Mouse (Mus musculus) liver, embryonic 16.5 days (tissue): ENCODE results near the gene Spata17. TPM values are rescaled to one million over a fixed set of nuclear protein-coding genes. Genes with fewer than 3 reads are reported as not detected.

Experiments used
- ATAC-seq: fragments of 200-750 bp; cut with Nextera tagmentation; 2 replicates; pipeline ENCODE4 v1.8.0; 2017; ENCODE audit warnings: low read depth, mild to moderate bottlenecking, moderate number of reproducible peaks, moderate library complexity
- H3K27ac ChIP-seq: fragments of 300-500 bp; sonication (generic); 2 replicates; pipeline ENCODE4 v1.5.1; 2014; ENCODE audit warnings: mild to moderate bottlenecking, low read length
- H3K27me3 ChIP-seq: fragments of 300-500 bp; sonication (generic); 2 replicates; pipeline ENCODE4 v1.6.1; 2014; ENCODE audit warnings: low read depth, low read length, mixed read lengths; ENCODE audit not compliant: control insufficient read depth, insufficient read depth
- H3K36me3 ChIP-seq: fragments of 300-500 bp; sonication (generic); 2 replicates; pipeline ENCODE4 v1.6.1; 2014; ENCODE audit warnings: mild to moderate bottlenecking; ENCODE audit not compliant: control insufficient read depth, insufficient read depth
- H3K4me1 ChIP-seq: fragments of 300-500 bp; sonication (generic); 2 replicates; pipeline ENCODE4 v1.6.1; 2014; ENCODE audit warnings: low read depth, low read length, mixed read lengths; ENCODE audit not compliant: control insufficient read depth
- H3K4me2 ChIP-seq: fragments of 300-500 bp; sonication (generic); 2 replicates; pipeline ENCODE4 v1.6.1; 2014; ENCODE audit warnings: low read depth, low read length, mixed read lengths
- H3K4me3 ChIP-seq: fragments of 300-500 bp; sonication (generic); 2 replicates; pipeline ENCODE4 v1.5.1; 2014; ENCODE audit warnings: low read depth, mild to moderate bottlenecking, low read length
- H3K9ac ChIP-seq: fragments of 300-500 bp; sonication (generic); 2 replicates; pipeline ENCODE4 v1.6.1; 2014; ENCODE audit warnings: low read depth, low read length
- H3K9me3 ChIP-seq: fragments of 300-500 bp; sonication (generic); replicated peaks from 2 replicates; pipeline ENCODE4 v1.6.1; 2016; ENCODE audit warnings: low read length; ENCODE audit not compliant: control insufficient read depth
- WGBS: fragments of 180-500 bp; shearing (Covaris S2); extraction: QIAGEN DNeasy Blood & Tissue Kit; methylation state at CpG from one replicate; pipeline ENCODE4 v1.1.7; 2014; ENCODE audit not compliant: insufficient replicate concordance; 5-methylcytosine and 5-hydroxymethylcytosine counted together
- polyA plus RNA-seq: library from polyadenylated mRNA; unstranded; fragments of >200 nt; fragmentation: Nextera tagmentation; extraction: Ambion mirVana; gene quantifications from 2 replicates; pipeline ENCODE4 v1.2.1, GENCODE M21; 2015

Gene Spata17
- polyA plus RNA-seq, 1 experiment from 2014 or later, result 0.24 TPM

GRCm38 (mm10) chr1:187232996-187233615 lies 17.8 kb upstream of the Spata17 start:
- H3K9me3 ChIP-seq, result no peaks in the 10 kb centered on the region
- no peaks in the 10 kb centered on the region for H3K4me1 ChIP-seq
- 81% methylated on average over 7 of the region's 7 CpGs for WGBS
- H3K4me3 ChIP-seq, result no peak overlapping the region
- no peaks in the 10 kb centered on the region for H3K27me3 ChIP-seq
- H3K27ac ChIP-seq, result no peak overlapping the region
- H3K9ac ChIP-seq, result no peak overlapping the region
- ATAC-seq, result no peak
- no peak overlapping the region for H3K4me2 ChIP-seq
- H3K36me3 ChIP-seq, result no peaks in the 10 kb centered on the region; the same call in 1 of the 2 replicates

GRCm38 (mm10) chr1:187232196-187232955 lies 17.1 kb upstream of the Spata17 start:
- peaks cover 3% of the 10 kb centered on the region; the same call in 1 of the 2 replicates for H3K4me1 ChIP-seq
- WGBS, result 80% methylated on average over 14 of the region's 14 CpGs
- no peaks in the 10 kb centered on the region for H3K9me3 ChIP-seq
- H3K4me2 ChIP-seq, result no peak overlapping the region
- no peak overlapping the region for H3K4me3 ChIP-seq
- no peaks in the 10 kb centered on the region; the same call in 1 of the 2 replicates for H3K36me3 ChIP-seq
- H3K27ac ChIP-seq, result no peak overlapping the region
- ATAC-seq, result no peak
- no peak overlapping the region for H3K9ac ChIP-seq
- no peaks in the 10 kb centered on the region for H3K27me3 ChIP-seq

- no peaks in the 10 kb centered on the region for H3K9me3 ChIP-seq
- H3K4me1 ChIP-seq, result peaks cover 3% of the 10 kb centered on the region; the same call in 1 of the 2 replicates
- no peak overlapping the region for H3K4me3 ChIP-seq
- WGBS, result 82% methylated on average over 5 of the region's 5 CpGs
- no peaks in the 10 kb centered on the region; the same call in 1 of the 2 replicates for H3K36me3 ChIP-seq
- H3K27ac ChIP-seq, result no peak overlapping the region
- H3K4me2 ChIP-seq, result no peak overlapping the region
- H3K27me3 ChIP-seq, result no peaks in the 10 kb centered on the region
- no peak overlapping the region for H3K9ac ChIP-seq
- ATAC-seq, result no peak
Observed at GRCm38 (mm10) chr1:187230255-187230654, 15.0 kb upstream of the Spata17 start.

- no peak overlapping the region for H3K4me2 ChIP-seq
- H3K9me3 ChIP-seq, result no peaks in the 10 kb centered on the region
- H3K9ac ChIP-seq, result no peak overlapping the region
- WGBS, result 67% methylated on average over 13 of the region's 13 CpGs
- no peaks in the 10 kb centered on the region; the same call in 1 of the 2 replicates for H3K36me3 ChIP-seq
- H3K27ac ChIP-seq, result no peak overlapping the region
- no peaks in the 10 kb centered on the region for H3K27me3 ChIP-seq
- no peak for ATAC-seq
- no peak overlapping the region for H3K4me3 ChIP-seq
- H3K4me1 ChIP-seq, result peaks cover 3% of the 10 kb centered on the region; the same call in 1 of the 2 replicates
Observed at GRCm38 (mm10) chr1:187228414-187229146, 13.3 kb upstream of the Spata17 start.

- Histone ChIP-seq H3K27ac (peak overlapping the region; percentile 30; the same call in 1 of the 2 replicates), H3K36me3 (no peaks in the 10 kb centered on the region; the same call in 1 of the 2 replicates), H3K4me2 (no peak overlapping the region), H3K9me3 (no peaks in the 10 kb centered on the region), H3K9ac (no peak overlapping the region), H3K4me3 (no peak overlapping the region), H3K4me1 (peaks cover 3% of the 10 kb centered on the region; the same call in 1 of the 2 replicates), H3K27me3 (no peaks in the 10 kb centered on the region)
- 47% methylated on average over 11 of the region's 11 CpGs for WGBS
- peak; percentile 62 for ATAC-seq
Observed at GRCm38 (mm10) chr1:187226328-187227025, 11.2 kb upstream of the Spata17 start.

- 62% methylated on average over 6 of the region's 6 CpGs for WGBS
- Histone ChIP-seq H3K4me2 (no peak overlapping the region), H3K27ac (no peak overlapping the region), H3K36me3 (no peaks in the 10 kb centered on the region), H3K9ac (no peak overlapping the region), H3K4me1 (no peaks in the 10 kb centered on the region), H3K4me3 (no peak overlapping the region), H3K27me3 (no peaks in the 10 kb centered on the region), H3K9me3 (no peaks in the 10 kb centered on the region)
- no peak for ATAC-seq
Observed at GRCm38 (mm10) chr1:187220756-187221155, 5.5 kb upstream of the Spata17 start.

- Histone ChIP-seq H3K27me3 (no peaks in the 10 kb centered on the region), H3K9me3 (no peaks in the 10 kb centered on the region), H3K9ac (no peak overlapping the region), H3K4me1 (no peaks in the 10 kb centered on the region), H3K4me3 (no peak overlapping the region), H3K4me2 (no peak overlapping the region), H3K36me3 (no peaks in the 10 kb centered on the region), H3K27ac (no peak overlapping the region)
- 42% methylated on average over 9 of the region's 9 CpGs for WGBS
- no peak for ATAC-seq
Observed at GRCm38 (mm10) chr1:187216620-187217410, 1.6 kb upstream of the Spata17 start.

- 65% methylated on average over 4 of the region's 4 CpGs for WGBS
- Histone ChIP-seq H3K36me3 (no peaks in the 10 kb centered on the region), H3K27me3 (no peaks in the 10 kb centered on the region), H3K27ac (no peak overlapping the region), H3K4me2 (no peak overlapping the region), H3K4me3 (no peak overlapping the region), H3K9ac (no peak overlapping the region), H3K4me1 (no peaks in the 10 kb centered on the region; the same call in 1 of the 2 replicates), H3K9me3 (no peaks in the 10 kb centered on the region)
- no peak for ATAC-seq
Observed at GRCm38 (mm10) chr1:187210736-187211135, 4.5 kb downstream of the Spata17 start.
